Mouse (Mus musculus) neutrophil, adult 5-6 weeks (primary cell): ENCODE measurements around the gene Ranbp2. TPM values are rescaled to one million over a fixed set of nuclear protein-coding genes. Genes with fewer than 3 reads are reported as not detected.
"Not testable (repeated sequence)": the region's sequence is repeated elsewhere in the genome, so short reads cannot be mapped to it uniquely, and the experiment has no call there.

Experiments
- ATAC-seq: fragments of 151-379, 151-347 bp; 2 replicates; pipeline ENCODE4 v1.8.0; 2017; ENCODE audit warnings: mild to moderate bottlenecking, moderate TSS enrichment; ENCODE audit not compliant: insufficient number of reproducible peaks, poor library complexity, low FRiP score, severe bottlenecking; ENCODE audit errors: extremely low read depth
- total RNA-seq: library from RNA; stranded (forward); fragments of 200-1000 nt; gene quantifications from 2 replicates; pipeline ENCODE4 v1.2.3, GENCODE M21; 2017

The Ranbp2 gene
- total RNA-seq, 1 experiment from 2014 or later: 148 TPM

GRCm38 (mm10) chr10:58491031-58491430 is 44.3 kb downstream of the Ranbp2 start:
- no peak for ATAC-seq

- no peak for ATAC-seq
These were observed 48.9 kb downstream of the Ranbp2 start for GRCm38 (mm10) chr10:58495637-58496036.

GRCm38 (mm10) chr10:58496732-58497131 is 50.0 kb downstream of the Ranbp2 start:
- no peak for ATAC-seq

GRCm38 (mm10) chr10:58497320-58498284 is 50.9 kb downstream of the Ranbp2 start, which contains the start of gene Ccdc138:
Ccdc138 (plus strand) TSS chr10:58497948.
- peak; percentile 95 for ATAC-seq

- ATAC-seq: no peak
These were observed 51.8 kb downstream of the Ranbp2 start for GRCm38 (mm10) chr10:58498516-58498915.

- no peak for ATAC-seq
These were observed 82.6 kb downstream of the Ranbp2 start for GRCm38 (mm10) chr10:58529358-58529757.

GRCm38 (mm10) chr10:58530896-58531790 is 84.4 kb downstream of the Ranbp2 start:
- ATAC-seq: no peak

- no peak for ATAC-seq
These were observed 85.5 kb downstream of the Ranbp2 start for GRCm38 (mm10) chr10:58532177-58532576.

- ATAC-seq: not testable (repeated sequence)
These were observed 89.6 kb downstream of the Ranbp2 start for GRCm38 (mm10) chr10:58536276-58536675.

- ATAC-seq: no peak
These were observed 93.9 kb downstream of the Ranbp2 start for GRCm38 (mm10) chr10:58540613-58541012.

Other genes starting within 250 kb of the Ranbp2 start
- not detected in 2 replicates for gene AW822073, start 222.0 kb upstream of the Ranbp2 start, total RNA-seq
- gene Duxf3, start 214.2 kb upstream of the Ranbp2 start, total RNA-seq: 0.47 TPM in 1 of 2 replicates, not detected in the other
- 0.23 TPM in 1 of 2 replicates, not detected in the other for gene Gm4981, start 210.2 kb upstream of the Ranbp2 start, total RNA-seq
- gene Gcc2, start 191.4 kb upstream of the Ranbp2 start, total RNA-seq: 60.5 and 62.7 TPM in 2 replicates
- 52.9 and 61.9 TPM in 2 replicates for gene Lims1, start 123.5 kb upstream of the Ranbp2 start, total RNA-seq
- gene Ccdc138, start 51.0 kb downstream of the Ranbp2 start, total RNA-seq: 2.9 and 3.5 TPM in 2 replicates
- not detected in 2 replicates for gene Edar, start 228.7 kb downstream of the Ranbp2 start, total RNA-seq